Mouse (Mus musculus): ENCODE data around the gene Lrrc18. TPM values are rescaled to one million over a fixed set of nuclear protein-coding genes. Genes with fewer than 3 reads are reported as not detected.
A peak's percentile ranks its signal among the peaks of the same experiment; 100 is the strongest.

The Lrrc18 gene
- polyA plus RNA-seq, 2 experiments: 0.56 to 0.57 TPM

GRCm38 (mm10) chr14:32960481-32960880 lies 30.7 kb upstream of the Lrrc18 start:
- no peak overlapping the region for H3K4me2 ChIP-seq (replicated peaks; ENCODE audit: low read depth, low read length, severe bottlenecking)
- no peak for ATAC-seq (ENCODE audit: low FRiP score, low read depth)
- H3K9ac ChIP-seq (ENCODE audit: low read depth, low read length, severe bottlenecking): no peak overlapping the region
- no peaks in the 10 kb centered on the region for H3K4me1 ChIP-seq (ENCODE audit: control insufficient read depth, insufficient read depth, low read length)
- no peaks in the 10 kb centered on the region for H3K9me3 ChIP-seq (ENCODE audit: control insufficient read depth, low read length)
- no peak for TF ChIP-seq POLR2A (IDR thresholded peaks at IDR 0.05; ENCODE audit: borderline replicate concordance, extremely low read depth, insufficient read depth, insufficient read length)
- H3K27me3 ChIP-seq (ENCODE audit: control insufficient read depth, insufficient read depth, low read length): no peaks in the 10 kb centered on the region
- H3K27ac ChIP-seq (replicated peaks; ENCODE audit: low read depth, low read length): no peak overlapping the region
- no peak overlapping the region for H3K4me3 ChIP-seq (replicated peaks; ENCODE audit: low read length)
- WGBS: 39% methylated on average over 5 of the region's 5 CpGs
- H3K36me3 ChIP-seq (ENCODE audit: control insufficient read depth, insufficient read depth, low read length): no peaks in the 10 kb centered on the region
- DNase-seq (ENCODE audit: low spot score): peak; percentile 77

GRCm38 (mm10) chr14:32964742-32965141 lies 26.4 kb upstream of the Lrrc18 start:
- Histone ChIP-seq H3K9me3 (ENCODE audit: control insufficient read depth, low read length) (no peaks in the 10 kb centered on the region), H3K4me2 (replicated peaks; ENCODE audit: low read depth, low read length, severe bottlenecking) (no peak overlapping the region), H3K36me3 (ENCODE audit: control insufficient read depth, insufficient read depth, low read length) (no peaks in the 10 kb centered on the region), H3K4me1 (ENCODE audit: control insufficient read depth, insufficient read depth, low read length) (no peaks in the 10 kb centered on the region), H3K27ac (replicated peaks; ENCODE audit: low read depth, low read length) (no peak overlapping the region), H3K27me3 (ENCODE audit: control insufficient read depth, insufficient read depth, low read length) (no peaks in the 10 kb centered on the region), H3K9ac (ENCODE audit: low read depth, low read length, severe bottlenecking) (no peak overlapping the region), H3K4me3 (replicated peaks; ENCODE audit: low read length) (no peak overlapping the region)
- no peak for TF ChIP-seq POLR2A (IDR thresholded peaks at IDR 0.05; ENCODE audit: borderline replicate concordance, extremely low read depth, insufficient read depth, insufficient read length)
- WGBS: 60% methylated on average over 10 of the region's 10 CpGs
- ATAC-seq (ENCODE audit: low FRiP score, low read depth) (no peak), DNase-seq (ENCODE audit: low spot score) (no peak)

- Histone ChIP-seq H3K4me2 (replicated peaks; ENCODE audit: low read depth, low read length, severe bottlenecking) (no peak overlapping the region), H3K27me3 (ENCODE audit: control insufficient read depth, insufficient read depth, low read length) (no peaks in the 10 kb centered on the region), H3K9me3 (ENCODE audit: control insufficient read depth, low read length) (no peaks in the 10 kb centered on the region), H3K9ac (ENCODE audit: low read depth, low read length, severe bottlenecking) (no peak overlapping the region), H3K4me1 (ENCODE audit: control insufficient read depth, insufficient read depth, low read length) (no peaks in the 10 kb centered on the region), H3K4me3 (replicated peaks; ENCODE audit: low read length) (no peak overlapping the region), H3K27ac (replicated peaks; ENCODE audit: low read depth, low read length) (no peak overlapping the region), H3K36me3 (ENCODE audit: control insufficient read depth, insufficient read depth, low read length) (no peaks in the 10 kb centered on the region)
- no peak for TF ChIP-seq POLR2A (IDR thresholded peaks at IDR 0.05; ENCODE audit: borderline replicate concordance, extremely low read depth, insufficient read depth, insufficient read length)
- no peak for ATAC-seq (ENCODE audit: low FRiP score, low read depth)
- DNase-seq (ENCODE audit: low spot score): no peak
- WGBS: 76% methylated on average over 9 of the region's 9 CpGs
Observed at GRCm38 (mm10) chr14:32970700-32971099, 20.5 kb upstream of the Lrrc18 start.

- H3K36me3 ChIP-seq (ENCODE audit: control insufficient read depth, insufficient read depth, low read length): no peaks in the 10 kb centered on the region
- H3K4me2 ChIP-seq (replicated peaks; ENCODE audit: low read depth, low read length, severe bottlenecking): no peak overlapping the region
- H3K9me3 ChIP-seq (ENCODE audit: control insufficient read depth, low read length): no peaks in the 10 kb centered on the region
- WGBS: 61% methylated on average over 6 of the region's 6 CpGs
- TF ChIP-seq POLR2A (IDR thresholded peaks at IDR 0.05; ENCODE audit: borderline replicate concordance, extremely low read depth, insufficient read depth, insufficient read length): no peak
- 0 out of 2 replicates have a peak, but pooled peaks cover 5% of the 10 kb centered on the region for H3K4me1 ChIP-seq (ENCODE audit: control insufficient read depth, insufficient read depth, low read length)
- DNase-seq (ENCODE audit: low spot score) (peak; percentile 74), ATAC-seq (ENCODE audit: low FRiP score, low read depth) (peak; percentile 53)
- H3K27ac ChIP-seq (replicated peaks; ENCODE audit: low read depth, low read length): no peak overlapping the region
- no peak overlapping the region for H3K9ac ChIP-seq (ENCODE audit: low read depth, low read length, severe bottlenecking)
- H3K4me3 ChIP-seq (replicated peaks; ENCODE audit: low read length): no peak overlapping the region
- H3K27me3 ChIP-seq (ENCODE audit: control insufficient read depth, insufficient read depth, low read length): no peaks in the 10 kb centered on the region
Observed at GRCm38 (mm10) chr14:32984176-32984738, 6.9 kb upstream of the Lrrc18 start.

- no peak for TF ChIP-seq POLR2A (IDR thresholded peaks at IDR 0.05; ENCODE audit: borderline replicate concordance, extremely low read depth, insufficient read depth, insufficient read length)
- H3K9ac ChIP-seq (ENCODE audit: low read depth, low read length, severe bottlenecking): no peak overlapping the region
- ATAC-seq (ENCODE audit: low FRiP score, low read depth) (no peak), DNase-seq (ENCODE audit: low spot score) (no peak)
- no peaks in the 10 kb centered on the region for H3K36me3 ChIP-seq (ENCODE audit: control insufficient read depth, insufficient read depth, low read length)
- 12% methylated on average over 4 of the region's 4 CpGs for WGBS
- H3K4me1 ChIP-seq (ENCODE audit: control insufficient read depth, insufficient read depth, low read length): 0 out of 2 replicates have a peak, but pooled peaks cover 5% of the 10 kb centered on the region
- no peak overlapping the region for H3K4me2 ChIP-seq (replicated peaks; ENCODE audit: low read depth, low read length, severe bottlenecking)
- H3K27me3 ChIP-seq (ENCODE audit: control insufficient read depth, insufficient read depth, low read length): no peaks in the 10 kb centered on the region
- H3K9me3 ChIP-seq (ENCODE audit: control insufficient read depth, low read length): no peaks in the 10 kb centered on the region
- no peak overlapping the region for H3K27ac ChIP-seq (replicated peaks; ENCODE audit: low read depth, low read length)
- H3K4me3 ChIP-seq (replicated peaks; ENCODE audit: low read length): no peak overlapping the region
Observed at GRCm38 (mm10) chr14:32986659-32987058, 4.5 kb upstream of the Lrrc18 start.

Data from limb, embryonic 14.5 days (tissue).